Mouse (Mus musculus): ENCODE data around the gene Etl4. TPM values are rescaled to one million over a fixed set of nuclear protein-coding genes. Genes with fewer than 3 reads are reported as not detected.

Etl4 gene
- polyA plus RNA-seq, 1 experiment from 2014 or later = 15.7 TPM

DNA sequence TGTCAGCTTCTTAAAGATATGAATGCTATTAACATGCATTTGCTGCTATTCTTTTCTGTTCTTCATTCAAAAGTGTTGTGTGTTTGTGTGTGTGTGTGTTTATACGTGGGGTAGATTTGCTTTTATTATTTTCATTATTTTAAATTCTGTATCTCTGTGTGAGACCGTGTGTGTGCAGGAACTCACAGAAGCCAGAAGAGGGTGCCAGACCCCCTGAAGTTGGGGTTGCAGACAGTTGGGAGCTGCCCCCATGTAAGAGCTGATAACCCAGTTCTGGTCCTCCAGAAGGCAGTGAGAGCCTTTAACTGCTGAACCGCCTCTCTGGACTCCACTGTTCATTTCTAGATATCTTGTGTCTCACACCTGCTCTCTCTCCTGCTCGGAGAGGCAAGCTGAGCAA, 505.3 kb downstream of the Etl4 start:
- Histone ChIP-seq H3K36me3 (ENCODE audit: insufficient read depth, low read length) (no peaks in the 10 kb centered on the region), H3K9me3 (ENCODE audit: low read length) (no peaks in the 10 kb centered on the region), H3K4me3 (ENCODE audit: low read depth, low read length) (no peak overlapping the region), H3K4me1 (ENCODE audit: insufficient read depth, low read depth, low read length) (no peaks in the 10 kb centered on the region), H3K4me2 (replicated peaks; ENCODE audit: low read depth, low read length) (no peak overlapping the region), H3K27me3 (replicated peaks; ENCODE audit: insufficient read depth, low read length) (no peaks in the 10 kb centered on the region), H3K9ac (replicated peaks; ENCODE audit: low read depth) (no peak overlapping the region), H3K27ac (ENCODE audit: low read length) (no peak overlapping the region)
- TF ChIP-seq CTCF (IDR thresholded peaks at IDR 0.05) (no peak), EP300 (IDR thresholded peaks at IDR 0.05) (no peak)
- ATAC-seq (no peak), DNase-seq (ENCODE audit: low spot score) (no peak)
- WGBS = 77% methylated on average over 4 of the region's 4 CpGs

GRCm38 (mm10) chr2:20416934-20417614, 507.5 kb downstream of the Etl4 start:
- no peaks in the 10 kb centered on the region for H3K9me3 ChIP-seq (ENCODE audit: low read length)
- H3K27ac ChIP-seq (ENCODE audit: low read length) = no peak overlapping the region
- TF ChIP-seq CTCF (IDR thresholded peaks at IDR 0.05) = no peak
- TF ChIP-seq EP300 (IDR thresholded peaks at IDR 0.05) = no peak
- H3K4me3 ChIP-seq (ENCODE audit: low read depth, low read length) = no peak overlapping the region
- DNase-seq (ENCODE audit: low spot score) (no peak), ATAC-seq (no peak)
- no peak overlapping the region for H3K4me2 ChIP-seq (replicated peaks; ENCODE audit: low read depth, low read length)
- no peak overlapping the region for H3K9ac ChIP-seq (replicated peaks; ENCODE audit: low read depth)
- H3K27me3 ChIP-seq (replicated peaks; ENCODE audit: insufficient read depth, low read length) = no peaks in the 10 kb centered on the region
- no peaks in the 10 kb centered on the region for H3K4me1 ChIP-seq (ENCODE audit: insufficient read depth, low read depth, low read length)
- H3K36me3 ChIP-seq (ENCODE audit: insufficient read depth, low read length) = no peaks in the 10 kb centered on the region
- 43% methylated on average over 8 of the region's 8 CpGs for WGBS

DNA sequence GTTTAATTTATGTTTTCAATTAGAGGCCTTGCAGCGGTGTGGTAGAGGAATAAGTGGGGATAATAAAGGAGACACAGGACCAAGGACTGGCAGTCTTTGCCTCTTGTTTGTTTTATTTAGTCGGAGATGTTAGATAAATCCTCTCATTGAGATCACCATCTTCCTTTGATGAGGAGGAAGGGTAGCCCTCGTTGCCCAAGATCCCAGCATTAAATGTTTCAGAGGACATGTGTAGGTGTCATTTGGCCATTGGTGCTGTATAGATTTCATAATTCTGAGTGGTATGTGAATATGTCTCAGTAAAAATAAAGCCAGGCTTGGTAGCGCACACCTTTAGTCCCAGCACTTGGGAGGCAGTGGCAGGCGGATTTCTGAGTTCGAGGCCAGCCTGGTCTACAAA, 508.4 kb downstream of the Etl4 start:
- no peak for ATAC-seq
- no peaks in the 10 kb centered on the region for H3K27me3 ChIP-seq (replicated peaks; ENCODE audit: insufficient read depth, low read length)
- TF ChIP-seq CTCF (IDR thresholded peaks at IDR 0.05) = no peak
- TF ChIP-seq EP300 (IDR thresholded peaks at IDR 0.05) = no peak
- DNase-seq (ENCODE audit: low spot score) = no peak
- H3K36me3 ChIP-seq (ENCODE audit: insufficient read depth, low read length) = no peaks in the 10 kb centered on the region
- no peaks in the 10 kb centered on the region for H3K4me1 ChIP-seq (ENCODE audit: insufficient read depth, low read depth, low read length)
- no peaks in the 10 kb centered on the region for H3K9me3 ChIP-seq (ENCODE audit: low read length)
- H3K4me3 ChIP-seq (ENCODE audit: low read depth, low read length) = no peak overlapping the region
- no peak overlapping the region for H3K27ac ChIP-seq (ENCODE audit: low read length)
- H3K4me2 ChIP-seq (replicated peaks; ENCODE audit: low read depth, low read length) = no peak overlapping the region
- 78% methylated on average over 6 of the region's 6 CpGs for WGBS
- no peak overlapping the region for H3K9ac ChIP-seq (replicated peaks; ENCODE audit: low read depth)

DNA sequence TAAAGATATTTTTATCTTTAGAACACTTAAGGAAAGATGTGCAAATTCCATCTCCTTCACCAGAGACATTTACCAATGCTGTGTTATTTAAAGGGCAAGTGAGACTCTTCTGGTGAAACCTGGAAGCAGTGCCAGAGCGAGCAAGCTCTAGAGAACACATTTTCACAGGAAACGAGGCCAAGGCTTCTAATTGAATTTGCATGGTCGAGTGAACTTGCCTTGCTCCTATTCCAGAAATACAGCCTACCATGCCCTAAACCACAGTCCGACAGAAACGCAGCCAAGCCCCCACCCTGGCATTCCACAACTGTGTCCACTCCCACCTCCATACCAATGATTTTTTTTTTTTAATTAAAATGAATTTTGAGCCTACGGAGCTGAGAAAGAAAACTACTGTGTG, 510.4 kb downstream of the Etl4 start:
- no peak for ATAC-seq
- TF ChIP-seq EP300 (IDR thresholded peaks at IDR 0.05) (no peak), CTCF (IDR thresholded peaks at IDR 0.05) (no peak)
- H3K36me3 ChIP-seq (ENCODE audit: insufficient read depth, low read length) = no peaks in the 10 kb centered on the region
- H3K27ac ChIP-seq (ENCODE audit: low read length) = no peak overlapping the region
- no peaks in the 10 kb centered on the region for H3K4me1 ChIP-seq (ENCODE audit: insufficient read depth, low read depth, low read length)
- no peaks in the 10 kb centered on the region for H3K27me3 ChIP-seq (replicated peaks; ENCODE audit: insufficient read depth, low read length)
- no peak overlapping the region for H3K9ac ChIP-seq (replicated peaks; ENCODE audit: low read depth)
- no peak overlapping the region for H3K4me2 ChIP-seq (replicated peaks; ENCODE audit: low read depth, low read length)
- no peak for DNase-seq (ENCODE audit: low spot score)
- 60% methylated on average over 6 of the region's 6 CpGs for WGBS
- H3K4me3 ChIP-seq (ENCODE audit: low read depth, low read length) = no peak overlapping the region
- no peaks in the 10 kb centered on the region for H3K9me3 ChIP-seq (ENCODE audit: low read length)

GRCm38 (mm10) chr2:20422275-20422674, 512.7 kb downstream of the Etl4 start:
- Histone ChIP-seq H3K4me1 (ENCODE audit: insufficient read depth, low read depth, low read length) (no peaks in the 10 kb centered on the region), H3K36me3 (ENCODE audit: insufficient read depth, low read length) (no peaks in the 10 kb centered on the region), H3K27me3 (replicated peaks; ENCODE audit: insufficient read depth, low read length) (no peaks in the 10 kb centered on the region), H3K9ac (replicated peaks; ENCODE audit: low read depth) (no peak overlapping the region), H3K4me3 (ENCODE audit: low read depth, low read length) (no peak overlapping the region), H3K4me2 (replicated peaks; ENCODE audit: low read depth, low read length) (no peak overlapping the region), H3K27ac (ENCODE audit: low read length) (no peak overlapping the region), H3K9me3 (ENCODE audit: low read length) (no peaks in the 10 kb centered on the region)
- no peak for DNase-seq (ENCODE audit: low spot score)
- ATAC-seq = no peak
- WGBS = 63% methylated on average over 4 of the region's 4 CpGs
- TF ChIP-seq CTCF (IDR thresholded peaks at IDR 0.05) (no peak), EP300 (IDR thresholded peaks at IDR 0.05) (no peak)

GRCm38 (mm10) chr2:20433656-20434055, 524.1 kb downstream of the Etl4 start:
- Histone ChIP-seq H3K9ac (replicated peaks; ENCODE audit: low read depth) (no peak overlapping the region), H3K27ac (ENCODE audit: low read length) (no peak overlapping the region), H3K9me3 (ENCODE audit: low read length) (no peaks in the 10 kb centered on the region), H3K36me3 (ENCODE audit: insufficient read depth, low read length) (no peaks in the 10 kb centered on the region), H3K4me1 (ENCODE audit: insufficient read depth, low read depth, low read length) (no peaks in the 10 kb centered on the region), H3K4me3 (ENCODE audit: low read depth, low read length) (no peak overlapping the region), H3K27me3 (replicated peaks; ENCODE audit: insufficient read depth, low read length) (no peaks in the 10 kb centered on the region), H3K4me2 (replicated peaks; ENCODE audit: low read depth, low read length) (no peak overlapping the region)
- ATAC-seq (no peak), DNase-seq (ENCODE audit: low spot score) (no peak)
- TF ChIP-seq EP300 (IDR thresholded peaks at IDR 0.05) (no peak), CTCF (IDR thresholded peaks at IDR 0.05) (no peak)
- WGBS = 63% methylated on average over 2 of the region's 2 CpGs

DNA sequence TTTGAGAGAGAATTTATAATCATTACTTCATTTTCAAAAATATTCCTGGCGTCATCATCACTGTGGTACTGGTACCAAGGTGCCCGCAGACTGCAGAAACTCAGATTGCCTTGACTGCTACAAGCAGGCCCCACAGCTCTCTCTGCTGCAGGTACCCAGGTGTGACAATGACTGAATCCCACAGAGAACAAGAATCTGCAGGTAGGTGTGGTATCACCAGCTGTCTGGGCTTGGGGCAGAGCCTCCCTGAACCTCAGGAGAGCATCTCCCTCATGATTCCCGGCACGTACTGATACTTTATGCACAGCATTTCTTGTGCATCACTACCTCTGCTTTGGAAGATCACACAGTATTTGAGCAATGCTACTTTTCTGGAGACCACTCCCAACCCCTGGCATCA, 526.0 kb downstream of the Etl4 start:
- H3K4me1 ChIP-seq (ENCODE audit: insufficient read depth, low read depth, low read length) = no peaks in the 10 kb centered on the region
- no peak overlapping the region for H3K27ac ChIP-seq (ENCODE audit: low read length)
- H3K36me3 ChIP-seq (ENCODE audit: insufficient read depth, low read length) = no peaks in the 10 kb centered on the region
- H3K4me3 ChIP-seq (ENCODE audit: low read depth, low read length) = no peak overlapping the region
- H3K9me3 ChIP-seq (ENCODE audit: low read length) = no peaks in the 10 kb centered on the region
- H3K9ac ChIP-seq (replicated peaks; ENCODE audit: low read depth) = no peak overlapping the region
- 92% methylated on average over 4 of the region's 4 CpGs for WGBS
- H3K4me2 ChIP-seq (replicated peaks; ENCODE audit: low read depth, low read length) = no peak overlapping the region
- DNase-seq (ENCODE audit: low spot score) = no peak
- no peaks in the 10 kb centered on the region for H3K27me3 ChIP-seq (replicated peaks; ENCODE audit: insufficient read depth, low read length)
- ATAC-seq = no peak
- TF ChIP-seq EP300 (IDR thresholded peaks at IDR 0.05) = no peak
- TF ChIP-seq CTCF (IDR thresholded peaks at IDR 0.05) = no peak

All from lung, postnatal 0 days (tissue).